Mouse (Mus musculus) adrenal gland, postnatal 25 days (tissue): ENCODE measurements around the gene Tomm40. TPM values are rescaled to one million over a fixed set of nuclear protein-coding genes. Genes with fewer than 3 reads are reported as not detected.
A peak's percentile ranks its signal among the peaks of the same experiment; 100 is the strongest.
"Not testable (repeated sequence)": the region's sequence is repeated elsewhere in the genome, so short reads cannot be mapped to it uniquely, and the experiment has no call there.

Source experiments
- DNase-seq: peaks from one replicate; pipeline ENCODE4 v3.0.0; 2021; ENCODE audit warnings: mixed read lengths
- total RNA-seq: library from RNA; stranded (reverse); gene quantifications from 2 replicates; pipeline ENCODE4 v1.2.3, GENCODE M21; 2021

Gene Tomm40
- total RNA-seq, 1 experiment from 2014 or later: 115 TPM

GRCm38 (mm10) chr7:19686927-19687583 is 28.2 kb downstream of the Tomm40 start:
- DNase-seq: not testable (repeated sequence)

DNA sequence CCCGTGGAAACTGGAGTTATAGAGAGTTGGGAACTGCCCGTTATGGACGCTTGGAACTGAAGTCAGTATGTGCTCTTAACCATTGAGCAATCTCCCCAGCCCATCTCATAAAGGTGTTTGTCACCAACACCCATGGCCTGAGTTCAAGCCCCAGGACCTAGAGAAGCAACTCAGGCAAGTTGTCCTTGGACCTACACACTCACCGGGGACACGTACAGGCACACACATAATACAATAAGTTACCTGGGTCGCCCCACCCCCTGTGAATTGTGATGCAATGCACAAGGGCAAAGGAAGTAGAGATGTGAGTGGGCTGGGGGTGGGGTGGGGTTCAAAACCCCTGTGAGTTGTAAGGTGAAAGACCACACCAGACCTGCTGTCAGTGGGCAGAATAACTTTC is 28.7 kb downstream of the Tomm40 start:
- DNase-seq: no peak

GRCm38 (mm10) chr7:19685374-19685773 is 29.9 kb downstream of the Tomm40 start:
- DNase-seq: no peak

DNA sequence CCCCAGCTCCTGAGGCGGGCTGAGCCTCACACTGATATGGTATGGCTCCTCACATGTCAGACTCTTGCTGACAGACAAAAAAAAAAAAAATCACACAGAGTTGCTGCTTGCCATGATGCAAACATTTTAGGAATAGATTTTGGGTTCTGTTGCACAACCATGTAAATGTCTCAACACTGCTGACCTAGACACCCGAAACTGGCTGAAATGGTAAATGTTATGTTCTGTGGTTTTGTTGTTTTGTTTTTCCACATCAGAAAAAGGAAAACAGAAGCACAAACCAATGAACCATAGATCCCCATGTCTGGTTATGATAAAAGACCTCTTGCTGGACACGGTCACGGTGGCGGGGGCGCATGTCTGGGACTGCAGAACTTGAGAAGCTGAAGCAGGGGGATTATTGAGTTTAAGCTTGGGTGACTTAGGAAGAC is 31.5 kb downstream of the Tomm40 start:
- no peak for DNase-seq

GRCm38 (mm10) chr7:19682979-19683378 is 32.3 kb downstream of the Tomm40 start:
- no peak for DNase-seq

GRCm38 (mm10) chr7:19681202-19681694 is 34.0 kb downstream of the Tomm40 start, which contains the start of the genes Gm44805 and Apoc4:
Gene Gm44805, minus strand, starts transcription at chr7:19681423.
Gene Apoc4, minus strand, starts transcription at chr7:19681479.
- DNase-seq: peak; percentile 74

- no peak for DNase-seq
Observed at GRCm38 (mm10) chr7:19680702-19681101, 34.5 kb downstream of the Tomm40 start.

GRCm38 (mm10) chr7:19678901-19679300 is 36.3 kb downstream of the Tomm40 start:
- DNase-seq: no peak

GRCm38 (mm10) chr7:19677872-19678271 is 37.4 kb downstream of the Tomm40 start, which contains the start of gene Apoc2:
Gene Apoc2, minus strand, starts transcription at chr7:19677941.
- DNase-seq: no peak

DNA sequence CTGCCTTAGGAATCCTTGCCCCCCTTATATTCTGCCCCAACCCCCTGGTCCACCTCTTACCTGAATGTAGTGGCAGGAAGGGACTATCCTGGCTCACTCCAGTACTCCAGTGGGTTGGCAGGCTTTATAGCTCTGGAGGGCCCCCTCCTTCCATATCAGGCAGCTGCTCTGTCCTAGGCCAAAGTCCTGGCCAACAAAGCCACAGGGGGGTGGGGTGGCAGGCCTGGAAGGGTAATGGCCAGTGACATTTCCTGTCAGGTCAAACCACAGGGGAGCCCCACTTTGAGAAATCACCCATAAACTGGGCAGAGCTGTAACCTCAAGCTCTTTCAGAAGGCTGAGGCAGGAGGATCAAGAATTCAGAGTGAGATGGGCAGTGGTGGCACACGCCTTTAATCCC is 38.6 kb downstream of the Tomm40 start:
- no peak for DNase-seq

- DNase-seq: no peak
Observed at GRCm38 (mm10) chr7:19675824-19676223, 39.4 kb downstream of the Tomm40 start.

GRCm38 (mm10) chr7:19673083-19673699 is 42.0 kb downstream of the Tomm40 start:
- no peak for DNase-seq

DNA sequence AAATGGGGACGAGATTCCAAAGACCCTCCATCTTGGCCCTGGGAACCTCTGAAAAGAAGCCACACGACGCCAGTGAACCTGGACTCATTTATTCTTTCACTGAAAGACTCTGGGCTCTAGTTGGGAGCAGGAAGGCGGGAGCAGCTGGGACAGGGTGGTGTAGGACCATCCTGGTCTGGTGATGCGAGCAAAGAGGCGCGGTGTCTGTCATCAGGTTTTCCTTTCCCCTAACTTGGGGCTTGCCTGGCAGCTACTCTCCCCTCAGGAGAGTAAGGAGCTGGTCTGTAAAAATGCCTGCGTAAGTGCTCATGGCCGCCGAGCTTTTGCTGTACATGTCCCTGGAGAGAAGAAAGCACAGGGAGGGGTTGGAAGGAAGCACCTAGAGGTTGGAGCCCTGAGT is 43.7 kb downstream of the Tomm40 start:
- no peak for DNase-seq

DNA sequence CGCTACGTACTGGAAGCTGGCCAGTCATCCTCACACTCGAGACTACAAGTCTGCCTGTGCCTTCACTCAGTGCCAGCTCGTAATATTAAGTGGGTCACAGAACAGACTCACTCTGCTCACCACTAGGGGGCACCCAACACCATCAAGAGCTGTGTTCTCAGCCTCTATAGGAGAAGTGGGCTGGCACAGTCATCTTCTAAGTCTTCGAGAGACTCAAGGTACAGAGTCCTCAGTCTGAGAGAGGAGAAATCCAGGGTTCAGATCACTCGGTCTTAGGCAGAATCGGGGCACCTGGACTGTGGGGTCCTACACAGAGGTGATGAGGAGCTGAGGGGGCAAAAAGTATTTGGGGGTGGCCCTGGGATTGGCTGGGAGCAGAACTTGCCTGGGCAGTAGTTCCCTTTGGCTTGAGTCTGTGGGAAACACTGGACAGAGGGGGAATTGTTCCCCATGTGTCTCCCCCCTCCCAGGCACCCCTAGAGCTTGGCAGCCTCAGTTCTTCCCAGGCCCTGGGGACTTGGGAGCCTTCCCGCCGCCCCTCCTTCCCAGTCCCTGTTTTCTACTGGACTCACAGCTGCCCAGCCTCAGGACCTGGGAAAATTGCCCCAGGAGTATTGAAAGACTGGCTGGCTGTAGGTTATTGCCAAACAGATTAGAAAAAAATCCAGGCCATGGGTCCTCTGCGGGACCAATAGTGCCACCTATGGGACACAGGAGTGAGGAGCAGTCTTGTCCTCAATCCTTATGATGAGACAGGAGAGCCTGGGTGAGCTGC is 46.1 kb downstream of the Tomm40 start:
- DNase-seq: peak; percentile 90

DNA sequence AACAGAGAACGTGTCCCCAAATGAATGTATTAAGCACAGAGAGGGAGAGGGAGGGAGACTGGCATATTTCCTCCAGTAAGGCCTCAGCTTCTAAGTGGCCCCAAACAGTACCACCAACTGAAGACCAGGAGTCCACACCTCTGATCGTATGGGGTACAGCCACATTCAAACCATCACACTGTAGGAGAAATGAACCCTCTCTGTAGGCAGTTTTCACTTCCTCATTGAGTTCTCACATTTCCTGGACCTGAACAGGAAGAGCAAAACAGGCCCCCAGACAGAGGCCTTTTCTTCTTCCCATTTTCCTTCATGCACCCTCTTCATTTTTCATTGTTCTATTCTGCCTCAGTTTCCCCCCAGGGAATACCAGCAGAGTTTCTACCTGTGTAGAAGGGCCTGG is 47.8 kb downstream of the Tomm40 start:
- no peak for DNase-seq

DNA sequence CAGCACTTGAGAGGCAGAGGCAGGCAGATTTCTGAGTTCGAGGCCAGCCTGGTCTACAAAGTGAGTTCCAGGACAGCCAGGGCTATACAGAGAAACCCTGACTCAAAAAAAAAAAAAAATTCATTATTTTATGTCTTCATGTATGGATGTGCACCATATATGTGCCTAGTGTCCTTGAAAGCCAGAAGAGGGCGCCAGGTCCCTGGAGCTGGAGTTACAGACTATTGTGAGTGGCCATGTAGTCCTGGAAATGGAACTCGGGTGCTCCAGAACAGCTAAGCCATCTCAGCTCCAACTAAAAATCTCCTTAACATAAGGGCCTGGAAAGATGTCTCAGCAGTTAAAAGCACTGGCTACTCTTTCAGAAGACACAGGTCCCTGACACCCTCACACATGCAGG is 48.5 kb downstream of the Tomm40 start:
- DNase-seq: no peak

DNA sequence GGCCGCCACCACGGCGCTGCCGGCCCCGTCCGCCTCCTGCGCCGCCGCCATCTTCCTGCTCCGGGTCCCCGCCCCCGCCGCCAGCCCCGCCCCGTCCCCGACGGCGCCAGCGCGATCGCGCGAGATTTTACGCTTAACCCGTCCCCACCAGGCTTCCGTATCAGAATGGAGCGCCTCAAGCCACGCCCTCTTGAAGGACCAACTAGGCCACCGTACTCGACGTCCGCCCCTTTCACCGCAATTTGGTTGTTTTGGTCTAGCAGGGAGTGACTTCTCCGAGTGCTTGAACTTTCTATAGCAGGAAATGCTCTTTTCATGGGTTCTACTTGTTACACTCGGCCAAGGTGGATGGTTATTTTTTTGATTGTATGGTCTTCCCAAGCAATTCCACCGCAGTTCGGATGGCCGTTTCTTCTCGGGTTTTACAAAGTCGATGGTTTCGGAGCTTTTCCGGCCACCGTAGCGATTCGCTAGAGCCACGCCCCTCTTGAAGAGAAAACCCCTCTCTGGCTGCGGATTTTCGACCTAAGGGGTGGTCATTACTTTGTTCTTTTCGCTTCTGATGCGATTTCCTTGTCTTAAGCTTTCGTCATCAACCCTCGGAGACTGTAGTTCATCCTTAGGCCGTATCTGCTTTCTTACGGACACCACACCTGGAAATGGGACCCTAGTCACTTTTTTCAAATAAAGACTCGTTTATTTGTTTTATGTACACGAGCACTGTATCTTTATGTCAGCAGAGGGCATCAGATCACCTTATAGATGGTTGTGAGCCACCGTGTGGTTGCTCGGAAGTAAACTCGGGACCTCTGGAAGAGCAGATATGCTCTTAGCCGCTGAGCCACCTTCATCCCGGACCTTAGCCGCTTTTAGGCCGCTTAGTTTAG is 50.0 kb downstream of the Tomm40 start, which contains the start of gene Clptm1:
Gene Clptm1, minus strand, starts transcription at position 79 of the 887 bp plus-strand sequence.
- DNase-seq: peak; percentile 98

- no peak for DNase-seq
Observed at GRCm38 (mm10) chr7:19664455-19664954, 50.7 kb downstream of the Tomm40 start.

DNA sequence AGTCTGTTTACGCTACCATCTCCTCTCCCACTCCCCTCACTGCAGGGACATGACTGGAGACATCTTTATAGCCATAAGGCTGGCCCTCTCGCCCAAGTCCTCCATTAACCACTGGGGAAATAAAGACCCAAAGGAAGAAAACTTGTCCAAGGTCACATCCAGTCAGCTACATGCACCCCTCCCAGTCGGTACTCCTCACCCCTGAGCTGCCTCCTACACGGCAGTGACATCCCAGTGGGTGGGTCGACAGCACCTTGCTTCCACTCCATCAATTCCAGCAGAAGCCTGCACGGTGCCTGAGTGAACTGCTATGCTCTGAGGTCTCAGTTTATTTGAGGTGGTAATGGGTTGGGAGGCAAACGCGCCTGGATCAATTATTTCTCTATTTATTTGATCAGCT is 51.3 kb downstream of the Tomm40 start:
- no peak for DNase-seq

- no peak for DNase-seq
Observed at GRCm38 (mm10) chr7:19652614-19653013, 62.6 kb downstream of the Tomm40 start.
